Mouse (Mus musculus): ENCODE results near the gene Tmtc3.
"Not testable (repeated sequence)": the region's sequence is repeated elsewhere in the genome, so short reads cannot be mapped to it uniquely, and the experiment has no call there.

Tmtc3 gene

DNA sequence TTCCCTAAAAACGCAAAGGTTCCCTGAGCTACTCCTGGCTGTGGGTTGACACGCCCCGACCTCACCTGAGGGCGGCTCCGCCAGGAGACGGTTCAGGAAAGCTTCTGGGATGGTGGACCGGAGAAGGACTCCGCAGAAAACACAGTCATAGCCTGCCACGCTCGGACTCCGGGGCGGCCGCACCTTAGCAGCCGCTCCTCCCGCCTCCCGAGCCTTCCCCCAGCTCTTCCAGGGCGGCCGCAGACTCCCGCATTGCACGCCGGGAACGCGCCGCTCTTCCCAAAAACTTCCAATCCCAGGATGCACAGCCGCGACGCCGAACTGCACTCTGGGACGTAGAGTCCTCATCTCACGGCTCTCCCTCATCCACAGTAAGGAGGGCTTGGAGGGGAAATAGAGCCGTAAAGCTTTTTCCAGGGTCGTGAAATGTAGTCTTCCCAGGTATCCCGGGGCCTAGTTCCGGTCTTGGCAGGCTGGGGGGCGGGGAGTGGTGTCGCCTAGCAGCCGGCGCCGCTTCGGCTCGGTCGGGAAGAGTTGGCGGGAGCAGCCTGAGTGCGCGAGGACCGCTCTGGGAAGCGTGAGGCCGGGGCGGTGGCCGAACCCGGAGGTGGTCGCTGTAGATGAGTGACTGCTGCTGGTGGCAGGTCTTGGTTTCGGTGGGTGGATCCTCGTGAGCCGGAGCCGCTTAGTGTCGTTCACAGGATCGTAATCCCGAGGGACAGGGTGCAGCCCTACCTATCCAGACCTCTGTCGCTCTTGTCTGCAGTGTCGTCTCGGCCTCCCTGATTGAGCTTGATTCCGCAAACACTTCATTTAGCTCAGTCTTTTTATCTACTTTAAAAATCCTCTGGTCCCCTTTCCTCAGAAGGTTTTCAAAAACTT, at the start of gene Tmtc3, which contains the start of gene Cep290:
Gene Tmtc3, minus strand, starts transcription at position 254 of the 882 bp plus-strand sequence.
Gene Cep290, plus strand, starts transcription at position 462 of the 882 bp plus-strand sequence.
- peak; percentile 54 for DNase-seq (ENCODE audit: low read depth, low spot score)
- Histone ChIP-seq H3K27me3 (ENCODE audit: control insufficient read depth, insufficient read depth, low read length, poor library complexity, severe bottlenecking) (no peaks in the 10 kb centered on the region), H3K36me3 (ENCODE audit: control insufficient read depth, insufficient read depth, low read length, poor library complexity, severe bottlenecking) (no peaks in the 10 kb centered on the region)

DNA sequence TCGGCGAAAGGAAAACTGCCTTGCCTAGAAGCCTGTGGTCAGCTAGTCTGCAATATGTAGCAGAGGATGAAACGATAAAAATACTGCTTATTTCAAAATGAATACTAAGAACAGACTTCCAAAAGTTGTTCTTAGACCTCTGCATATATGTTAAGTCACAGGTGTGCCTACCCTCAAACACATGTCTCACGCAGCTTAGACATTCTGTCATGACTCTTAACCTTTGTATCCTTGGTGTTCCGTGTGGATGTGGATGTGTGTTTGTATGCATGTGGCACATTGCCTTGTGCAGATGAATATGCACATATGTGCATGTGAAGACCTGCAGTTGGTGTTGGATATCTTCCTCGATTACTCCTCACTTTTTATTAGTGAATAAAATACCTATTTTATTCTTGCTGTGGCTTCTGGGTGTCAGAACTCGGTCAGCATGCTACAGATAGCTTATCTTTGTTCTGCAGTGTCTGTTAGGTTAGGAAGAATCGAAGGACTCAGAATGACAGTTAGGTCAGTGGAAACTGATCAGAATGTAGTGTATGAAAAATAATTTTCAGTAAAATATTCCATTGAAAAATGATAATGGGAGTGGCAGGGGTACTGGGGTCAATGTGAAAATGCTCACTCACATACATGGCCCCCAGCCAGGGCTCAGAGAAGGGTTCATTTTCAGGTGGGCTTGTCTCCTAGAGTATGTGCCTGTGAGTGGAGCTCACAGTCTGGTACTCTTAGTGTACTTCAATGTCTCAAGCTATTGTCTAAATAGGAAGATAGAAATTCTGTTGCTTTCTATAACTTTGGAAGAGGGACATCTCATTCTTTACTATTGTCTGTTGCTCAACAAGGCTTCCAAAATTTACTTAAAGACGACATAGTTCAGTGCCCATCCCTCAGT, 37.6 kb upstream of the Tmtc3 start:
- DNase-seq (ENCODE audit: low read depth, low spot score) = no peak
- Histone ChIP-seq H3K27me3 (ENCODE audit: control insufficient read depth, insufficient read depth, low read length, poor library complexity, severe bottlenecking) (no peaks in the 10 kb centered on the region), H3K36me3 (ENCODE audit: control insufficient read depth, insufficient read depth, low read length, poor library complexity, severe bottlenecking) (no peaks in the 10 kb centered on the region)

DNA sequence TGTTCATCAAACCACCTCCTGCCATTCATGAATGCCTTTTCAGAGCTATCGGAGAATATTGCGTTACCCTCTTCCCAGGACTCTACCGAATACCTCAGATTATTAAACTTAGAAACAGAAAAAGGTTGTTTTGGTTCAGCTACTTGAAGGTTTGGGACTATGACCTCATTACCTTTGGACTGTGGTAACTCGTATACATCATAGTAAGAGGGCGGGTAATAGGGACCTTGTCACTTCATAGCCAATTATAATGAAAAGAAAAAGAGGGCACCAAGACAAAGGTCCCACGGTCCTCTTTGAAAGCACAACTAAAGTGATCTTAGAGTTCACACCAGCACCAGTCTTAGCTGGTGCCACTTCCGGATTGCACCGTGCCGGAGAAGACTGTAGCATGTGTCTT, 35.2 kb upstream of the Tmtc3 start:
- no peaks in the 10 kb centered on the region for H3K36me3 ChIP-seq (ENCODE audit: control insufficient read depth, insufficient read depth, low read length, poor library complexity, severe bottlenecking)
- DNase-seq (ENCODE audit: low read depth, low spot score) = no peak
- H3K27me3 ChIP-seq (ENCODE audit: control insufficient read depth, insufficient read depth, low read length, poor library complexity, severe bottlenecking) = no peaks in the 10 kb centered on the region

DNA sequence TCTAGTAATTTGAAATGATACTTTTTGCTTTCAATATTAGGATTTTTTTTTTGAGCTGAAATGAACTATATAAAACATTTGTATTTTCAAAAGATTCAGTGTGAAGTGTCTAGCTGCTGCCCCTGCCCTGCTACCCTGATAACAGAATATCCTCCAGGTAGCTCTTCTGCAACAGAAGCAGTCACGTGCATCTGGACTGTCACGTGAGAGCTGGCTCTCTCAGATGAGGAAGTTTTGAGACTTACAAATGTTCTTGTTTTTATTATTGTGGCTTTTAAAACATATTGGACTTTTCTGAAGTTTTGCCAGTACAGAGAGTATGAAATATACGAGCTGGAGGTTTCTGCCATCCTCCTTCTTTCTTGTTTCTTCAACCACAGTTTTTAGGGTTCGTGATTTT, 34.5 kb upstream of the Tmtc3 start:
- Histone ChIP-seq H3K36me3 (ENCODE audit: control insufficient read depth, insufficient read depth, low read length, poor library complexity, severe bottlenecking) (no peaks in the 10 kb centered on the region), H3K27me3 (ENCODE audit: control insufficient read depth, insufficient read depth, low read length, poor library complexity, severe bottlenecking) (no peaks in the 10 kb centered on the region)
- peak; percentile 66 for DNase-seq (ENCODE audit: low read depth, low spot score)

DNA sequence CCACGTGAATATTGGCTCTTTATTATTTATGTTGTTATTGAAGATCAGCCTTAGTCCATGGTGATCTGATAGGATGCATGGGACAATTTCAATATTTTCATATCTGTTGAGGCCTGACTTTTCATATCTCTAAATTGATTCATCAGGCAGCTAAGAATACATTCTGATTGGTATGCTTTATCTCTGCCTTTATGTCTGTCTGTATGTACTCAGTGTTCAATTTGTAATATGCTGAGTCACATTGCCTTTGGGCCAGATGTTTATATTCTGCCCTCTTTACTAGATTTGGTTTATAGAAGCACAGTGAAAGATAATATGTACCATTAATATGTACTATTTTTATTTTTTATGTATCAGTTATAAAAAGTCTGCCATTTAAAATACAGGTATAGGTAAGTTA, 21.0 kb upstream of the Tmtc3 start:
- Histone ChIP-seq H3K27me3 (ENCODE audit: control insufficient read depth, insufficient read depth, low read length, poor library complexity, severe bottlenecking) (no peaks in the 10 kb centered on the region), H3K36me3 (ENCODE audit: control insufficient read depth, insufficient read depth, low read length, poor library complexity, severe bottlenecking) (no peaks in the 10 kb centered on the region)
- DNase-seq (ENCODE audit: low read depth, low spot score) = no peak

DNA sequence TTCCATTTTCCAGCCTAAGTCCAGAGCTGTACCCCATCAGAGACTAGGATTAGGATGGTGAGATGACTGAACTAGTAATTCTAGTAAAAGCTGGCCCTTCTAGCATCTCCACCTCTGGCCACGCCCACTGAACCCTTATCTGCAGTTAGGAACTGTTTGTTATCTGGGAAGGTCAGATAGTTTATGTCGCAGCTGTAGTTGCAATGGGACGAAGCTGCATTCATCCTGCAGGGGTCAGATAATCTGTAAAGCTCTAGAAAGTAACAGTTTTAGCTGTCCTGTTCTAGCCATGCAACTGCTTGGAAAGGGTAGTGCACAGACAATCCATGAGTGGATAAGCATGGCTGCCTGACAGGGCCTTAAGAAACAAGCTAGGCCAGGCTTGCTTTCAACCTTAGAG, 11.2 kb upstream of the Tmtc3 start:
- no peaks in the 10 kb centered on the region for H3K27me3 ChIP-seq (ENCODE audit: control insufficient read depth, insufficient read depth, low read length, poor library complexity, severe bottlenecking)
- DNase-seq (ENCODE audit: low read depth, low spot score) = no peak
- no peaks in the 10 kb centered on the region for H3K36me3 ChIP-seq (ENCODE audit: control insufficient read depth, insufficient read depth, low read length, poor library complexity, severe bottlenecking)

DNA sequence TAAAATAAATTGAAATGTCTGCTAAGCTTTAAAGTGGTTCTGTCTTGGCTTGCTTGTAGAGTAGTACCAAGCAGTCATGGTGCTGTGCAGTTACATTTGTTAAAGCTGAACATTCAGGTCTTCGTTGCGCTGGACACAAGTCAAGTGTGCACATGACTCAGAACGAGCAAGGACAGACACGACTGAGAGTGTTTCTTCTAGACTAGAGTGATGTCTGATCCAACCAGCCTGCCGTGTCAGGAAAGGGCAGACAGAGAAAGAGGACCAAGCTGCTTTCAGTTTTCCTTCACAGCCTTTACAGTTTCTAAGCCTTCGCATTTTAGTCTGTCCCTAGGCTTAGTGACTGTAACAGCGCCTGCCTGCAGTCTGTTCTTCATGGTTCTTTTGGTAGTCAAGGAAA, 4.8 kb upstream of the Tmtc3 start:
- no peak for DNase-seq (ENCODE audit: low read depth, low spot score)
- Histone ChIP-seq H3K36me3 (ENCODE audit: control insufficient read depth, insufficient read depth, low read length, poor library complexity, severe bottlenecking) (no peaks in the 10 kb centered on the region), H3K27me3 (ENCODE audit: control insufficient read depth, insufficient read depth, low read length, poor library complexity, severe bottlenecking) (no peaks in the 10 kb centered on the region)

DNA sequence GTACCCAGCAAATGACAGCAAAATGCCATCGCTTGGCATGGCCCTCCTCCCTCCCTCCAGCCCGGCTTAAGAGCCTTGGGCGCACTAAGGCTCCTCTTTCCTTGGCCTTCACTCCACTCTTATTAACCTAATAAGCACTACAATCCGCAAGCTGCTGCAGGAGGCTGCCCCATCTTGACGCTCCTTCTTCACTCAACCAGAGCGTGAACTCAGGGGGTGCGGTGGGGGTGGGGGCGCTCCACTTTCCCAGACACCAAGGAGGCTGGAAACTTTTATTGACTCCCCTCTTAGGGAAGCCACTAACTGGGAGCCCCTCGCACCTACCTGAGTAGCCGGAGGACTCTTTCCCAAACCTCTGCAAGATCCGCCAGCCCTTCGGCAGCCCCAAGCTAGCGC, 451 bp downstream of the Tmtc3 start:
- peak; percentile 14 for DNase-seq (ENCODE audit: low read depth, low spot score)
- Histone ChIP-seq H3K36me3 (ENCODE audit: control insufficient read depth, insufficient read depth, low read length, poor library complexity, severe bottlenecking) (no peaks in the 10 kb centered on the region), H3K27me3 (ENCODE audit: control insufficient read depth, insufficient read depth, low read length, poor library complexity, severe bottlenecking) (no peaks in the 10 kb centered on the region)

DNA sequence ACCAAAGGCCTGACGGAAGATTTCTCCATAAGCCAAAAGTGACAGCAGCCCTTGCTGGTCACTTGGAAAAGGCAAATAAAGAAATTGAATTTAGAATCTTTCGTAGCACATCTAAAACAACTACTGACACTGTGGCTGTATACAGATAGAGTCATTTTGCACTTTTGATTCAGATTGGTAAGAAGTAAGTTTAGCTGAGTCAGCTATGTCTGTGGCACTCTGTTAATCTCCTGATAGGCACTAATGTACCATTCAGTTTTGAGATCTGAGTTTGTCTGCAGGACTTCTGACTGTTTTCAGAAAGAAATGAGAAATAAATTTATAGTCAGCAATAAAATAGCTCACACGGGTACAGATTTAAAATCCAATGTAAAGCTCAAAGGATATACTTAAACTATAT, 7.6 kb downstream of the Tmtc3 start:
- no peak for DNase-seq (ENCODE audit: low read depth, low spot score)
- Histone ChIP-seq H3K27me3 (ENCODE audit: control insufficient read depth, insufficient read depth, low read length, poor library complexity, severe bottlenecking) (no peaks in the 10 kb centered on the region), H3K36me3 (ENCODE audit: control insufficient read depth, insufficient read depth, low read length, poor library complexity, severe bottlenecking) (no peaks in the 10 kb centered on the region)

DNA sequence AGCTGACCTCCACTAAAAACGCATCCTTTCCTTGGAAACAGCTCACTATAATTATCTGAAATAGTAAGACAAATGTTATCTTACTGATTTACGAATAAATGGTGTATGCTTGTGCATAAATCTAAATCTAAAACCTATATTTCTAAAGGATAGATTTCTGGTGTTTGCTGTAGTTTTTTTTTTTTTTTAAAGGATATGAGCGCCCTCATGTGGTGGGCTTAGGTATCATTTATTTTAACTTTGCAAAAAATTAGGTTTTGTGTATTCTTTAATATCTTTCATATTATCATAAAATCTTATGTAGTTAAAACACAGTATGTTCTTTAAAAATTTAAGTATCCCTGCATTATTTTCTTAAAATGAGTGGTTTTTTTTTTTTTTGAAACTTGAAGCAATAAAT, 12.1 kb downstream of the Tmtc3 start:
- DNase-seq (ENCODE audit: low read depth, low spot score) = peak; percentile 28
- no peaks in the 10 kb centered on the region for H3K36me3 ChIP-seq (ENCODE audit: control insufficient read depth, insufficient read depth, low read length, poor library complexity, severe bottlenecking)

DNA sequence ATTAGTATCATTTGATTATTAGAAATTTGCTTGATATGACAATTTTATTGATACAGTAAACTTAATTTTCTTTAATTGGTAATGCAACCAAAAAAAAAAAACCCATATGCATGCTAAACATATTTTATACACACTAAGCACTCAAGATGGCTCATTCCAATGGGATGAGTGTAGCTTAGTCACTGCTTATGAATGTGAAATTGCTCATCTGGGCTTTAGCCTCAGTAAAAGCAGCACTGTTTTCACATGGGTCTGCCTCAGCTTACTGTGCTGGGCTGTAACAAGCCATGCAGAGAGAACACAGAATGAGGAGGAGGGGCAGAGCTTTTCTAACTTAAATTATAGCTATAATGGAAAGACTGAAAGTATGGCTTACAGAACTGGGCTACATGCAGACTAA, 26.6 kb downstream of the Tmtc3 start:
- H3K36me3 ChIP-seq (ENCODE audit: control insufficient read depth, insufficient read depth, low read length, poor library complexity, severe bottlenecking) = no peaks in the 10 kb centered on the region
- DNase-seq (ENCODE audit: low read depth, low spot score) = no peak
- H3K27me3 ChIP-seq (ENCODE audit: control insufficient read depth, insufficient read depth, low read length, poor library complexity, severe bottlenecking) = no peaks in the 10 kb centered on the region

More for the DNA sequence above, 12.1 kb downstream of the Tmtc3 start:
- no peaks in the 10 kb centered on the region for H3K27me3 ChIP-seq (ENCODE audit: control insufficient read depth, insufficient read depth, low read length, poor library complexity, severe bottlenecking)

DNA sequence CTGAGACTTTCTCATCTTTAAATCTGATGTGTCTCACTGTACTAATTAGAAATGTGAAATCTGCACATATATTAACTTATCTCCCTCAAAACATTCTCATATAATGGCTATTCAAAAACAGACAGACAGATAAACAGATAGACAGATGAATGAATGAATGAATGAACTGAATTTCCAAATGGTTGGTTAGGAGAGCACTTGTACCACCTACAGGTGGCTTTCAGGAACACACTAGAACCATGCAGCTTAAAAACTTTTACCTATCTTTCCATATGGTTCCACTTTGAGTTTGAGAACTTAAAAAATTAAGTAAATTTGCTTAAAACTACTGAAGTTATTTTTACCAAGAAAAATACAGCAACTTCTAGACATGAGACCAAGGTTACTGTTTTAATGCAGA, 37.8 kb downstream of the Tmtc3 start:
- H3K36me3 ChIP-seq (ENCODE audit: control insufficient read depth, insufficient read depth, low read length, poor library complexity, severe bottlenecking) = no peaks in the 10 kb centered on the region
- no peaks in the 10 kb centered on the region for H3K27me3 ChIP-seq (ENCODE audit: control insufficient read depth, insufficient read depth, low read length, poor library complexity, severe bottlenecking)
- no peak for DNase-seq (ENCODE audit: low read depth, low spot score)

DNA sequence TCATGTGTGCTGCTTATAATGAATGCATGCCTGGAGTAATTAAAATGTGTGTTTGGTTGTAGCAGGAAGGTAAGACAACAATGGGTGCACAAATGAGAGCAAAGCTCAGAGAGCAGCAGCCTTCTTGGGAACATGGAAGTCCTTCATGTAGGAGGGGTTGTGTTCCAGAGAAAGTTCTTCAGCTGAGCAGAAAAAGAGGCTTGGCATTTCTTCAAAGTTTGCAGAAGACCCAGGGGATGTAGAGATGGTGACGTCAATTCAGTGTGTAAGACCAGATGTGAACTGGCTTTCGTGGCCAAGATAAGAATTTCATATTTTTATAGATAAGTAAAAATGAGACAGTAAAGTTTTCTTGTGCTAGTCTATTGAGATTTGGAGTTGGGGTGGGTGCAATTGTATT, 59.6 kb downstream of the Tmtc3 start:
- H3K36me3 ChIP-seq (ENCODE audit: control insufficient read depth, insufficient read depth, low read length, poor library complexity, severe bottlenecking) = no peaks in the 10 kb centered on the region
- DNase-seq (ENCODE audit: low read depth, low spot score) = no peak
- H3K27me3 ChIP-seq (ENCODE audit: control insufficient read depth, insufficient read depth, low read length, poor library complexity, severe bottlenecking) = 0 out of 2 replicates have a peak, but pooled peaks cover 1% of the 10 kb centered on the region

DNA sequence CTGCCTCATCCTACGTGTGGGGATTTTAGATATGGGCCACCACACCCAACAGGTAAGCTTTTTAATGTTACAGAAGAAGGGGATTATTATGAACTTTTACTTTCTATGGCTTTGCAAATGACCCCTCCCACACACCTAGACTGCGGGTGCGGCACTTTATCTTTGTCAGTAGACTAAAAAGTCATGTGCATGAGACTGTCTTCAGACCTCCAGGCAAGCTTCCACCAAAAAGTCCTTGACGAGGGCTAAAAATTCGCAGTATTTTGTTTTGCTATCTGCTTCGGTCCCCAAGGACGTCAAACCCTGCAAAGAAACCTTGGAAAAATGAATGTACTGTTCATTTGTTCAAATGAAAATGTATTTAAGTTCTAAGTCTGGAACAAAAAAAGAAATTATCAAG, 71.6 kb downstream of the Tmtc3 start:
- H3K27me3 ChIP-seq (ENCODE audit: control insufficient read depth, insufficient read depth, low read length, poor library complexity, severe bottlenecking) = no peaks in the 10 kb centered on the region
- DNase-seq (ENCODE audit: low read depth, low spot score) = no peak

DNA sequence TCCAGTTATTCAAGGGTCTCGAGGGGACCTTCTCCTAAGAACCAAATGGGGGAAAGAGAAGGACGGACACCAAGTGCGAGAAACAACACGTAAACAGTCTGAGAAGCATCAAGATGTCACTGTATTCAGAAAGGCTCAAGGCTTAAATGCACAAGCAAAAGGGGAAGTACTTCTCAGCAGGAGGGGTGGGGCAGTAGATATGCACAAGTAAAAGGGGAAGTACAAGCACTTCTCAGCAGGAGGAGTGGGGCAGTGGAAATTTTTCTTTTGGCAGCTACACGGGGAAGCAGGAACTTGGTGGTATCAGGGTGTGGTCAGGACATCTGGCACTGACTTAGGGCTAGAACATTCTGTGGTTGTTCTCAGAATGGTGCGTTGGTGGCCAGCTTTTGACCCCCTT, 84.8 kb downstream of the Tmtc3 start:
- not testable (repeated sequence) for H3K36me3 ChIP-seq (ENCODE audit: control insufficient read depth, insufficient read depth, low read length, poor library complexity, severe bottlenecking); DNase-seq (ENCODE audit: low read depth, low spot score); H3K27me3 ChIP-seq (ENCODE audit: control insufficient read depth, insufficient read depth, low read length, poor library complexity, severe bottlenecking)

More for the DNA sequence above, 71.6 kb downstream of the Tmtc3 start:
- no peaks in the 10 kb centered on the region for H3K36me3 ChIP-seq (ENCODE audit: control insufficient read depth, insufficient read depth, low read length, poor library complexity, severe bottlenecking)

Data from splenic B cell, adult 2 months (primary cell).